Mouse (Mus musculus) left cerebral cortex, adult 18-20 months (tissue): ENCODE data around the gene Prkag2. TPM values are rescaled to one million over a fixed set of nuclear protein-coding genes. Genes with fewer than 3 reads are reported as not detected.

Experiments used
- DNase-seq, 2 experiments: peaks; one replicate each; pipeline ENCODE4 v3.0.0; 2021 to 2022; ENCODE audit warnings: low spot score in 2 of 2, mixed read lengths in 1 of 2
- total RNA-seq, 2 experiments: library from RNA; stranded (reverse); gene quantifications; 2 replicates each; pipeline ENCODE4 v1.2.3; 2021

The Prkag2 gene
- total RNA-seq, 2 experiments from 2014 or later, result 119 TPM

DNA sequence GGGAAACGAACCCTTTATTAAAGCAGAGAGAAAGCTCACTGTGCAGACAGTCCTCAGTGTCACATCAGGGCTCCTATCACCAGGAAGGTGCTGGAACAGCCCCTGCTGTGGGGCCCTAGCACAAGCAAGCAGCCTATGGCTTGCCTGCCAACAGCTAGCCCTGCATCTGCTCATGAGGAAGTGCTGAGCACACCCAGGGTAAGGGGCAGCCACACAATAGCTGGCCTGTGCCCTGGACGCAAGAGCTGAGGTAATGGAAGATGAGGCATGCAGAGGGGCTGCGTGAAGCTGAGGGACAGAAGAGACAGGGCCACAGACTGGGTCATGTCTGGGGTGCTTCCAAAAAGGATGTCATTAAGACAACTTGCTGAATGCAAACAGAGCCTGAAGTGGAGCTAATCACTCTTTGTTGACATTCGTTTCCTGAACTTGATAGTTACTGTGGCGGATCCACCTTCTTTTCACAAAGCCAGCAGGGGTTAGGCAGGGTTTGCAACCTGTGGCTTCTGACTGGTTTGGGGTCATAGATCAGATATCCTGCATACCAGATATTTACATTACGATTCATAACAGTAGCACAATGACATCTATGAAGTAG, 94.8 kb downstream of the Prkag2 start:
- no peak for DNase-seq

DNA sequence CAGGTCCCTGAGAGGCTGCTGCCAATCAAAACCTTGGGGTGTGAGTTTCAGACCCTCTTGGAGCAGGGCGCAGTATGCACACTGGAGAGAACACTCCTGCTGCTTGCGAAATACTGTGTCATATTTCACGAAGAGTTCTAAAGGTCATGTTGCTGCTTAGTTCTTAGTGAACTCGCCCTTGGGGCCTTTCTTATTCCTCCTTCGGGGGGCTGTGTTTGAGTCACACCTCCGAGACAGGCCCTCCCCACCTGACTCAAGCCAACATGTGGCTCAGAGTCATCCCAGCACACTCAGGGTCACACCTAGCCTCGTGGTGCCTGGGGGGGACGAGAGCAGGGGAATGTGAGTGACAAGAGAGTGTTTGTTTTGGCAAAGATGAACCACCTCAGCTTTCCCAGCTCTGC, 99.0 kb downstream of the Prkag2 start:
- DNase-seq, result no peak

DNA sequence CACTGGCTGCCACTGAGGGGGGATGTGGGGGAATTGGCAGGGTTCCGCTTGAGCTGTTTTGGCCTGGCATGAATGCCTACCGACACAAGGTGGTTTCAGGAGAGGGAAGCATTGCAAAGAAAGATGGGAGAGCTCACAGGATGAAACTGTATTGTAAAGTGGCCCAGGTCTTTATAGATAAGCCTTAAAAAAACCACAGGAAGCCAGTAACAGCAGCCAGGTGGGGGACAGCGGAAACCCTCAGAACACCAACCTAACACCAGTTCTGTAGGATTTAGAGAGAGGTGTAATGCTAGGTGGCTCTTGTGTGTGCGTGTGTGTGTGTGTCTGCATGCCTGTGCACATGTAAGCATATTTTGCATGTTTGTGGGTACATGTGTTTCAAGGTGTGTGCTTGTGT, 101.1 kb downstream of the Prkag2 start:
- no peak for DNase-seq

DNA sequence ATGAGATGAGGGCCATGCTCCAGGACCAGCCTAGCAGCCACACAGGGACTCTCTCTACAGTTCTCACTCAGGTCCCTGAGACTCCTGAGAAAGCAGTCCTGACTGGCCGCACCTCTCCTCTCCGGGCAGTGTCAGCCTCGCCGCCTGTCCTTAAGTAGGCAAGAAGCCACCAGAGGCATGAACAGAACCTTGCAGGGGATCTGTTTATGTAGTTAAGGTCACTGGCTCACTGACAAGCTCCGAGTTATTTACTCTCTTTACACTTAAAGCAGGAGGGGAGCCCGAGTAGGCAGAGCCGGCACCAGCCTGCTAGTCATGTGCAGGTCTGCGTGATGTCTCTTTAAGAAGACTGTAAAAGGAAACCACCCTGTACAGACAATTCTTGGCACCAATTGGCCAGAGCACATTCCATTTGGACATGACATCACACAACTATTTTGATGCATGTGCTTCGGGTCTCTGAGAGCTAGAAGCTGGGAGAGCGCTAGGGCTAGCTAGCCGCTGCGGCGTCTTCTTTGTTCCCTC, 104.8 kb downstream of the Prkag2 start:
- peak; percentile 60 to 69 for DNase-seq

DNA sequence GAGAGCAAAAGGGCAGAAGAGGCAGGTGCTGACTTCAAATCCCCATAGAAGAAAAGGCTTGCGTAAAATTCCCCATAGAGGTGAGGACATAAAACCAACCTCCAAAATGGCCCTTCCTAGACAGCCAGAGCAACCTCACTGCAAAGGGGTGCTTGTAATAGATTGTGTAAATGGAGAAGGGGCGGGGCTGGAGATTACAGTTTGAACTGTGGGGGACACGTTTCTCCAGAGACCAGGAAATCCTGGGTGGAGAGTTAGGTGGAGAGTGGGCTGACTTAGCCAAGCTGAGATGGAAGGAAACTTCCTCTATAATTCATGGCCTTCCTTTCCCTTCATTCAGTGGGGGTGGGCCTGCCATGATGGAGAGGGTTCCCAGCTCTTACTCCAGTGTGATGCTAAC, 107.3 kb downstream of the Prkag2 start:
- no peak for DNase-seq

DNA sequence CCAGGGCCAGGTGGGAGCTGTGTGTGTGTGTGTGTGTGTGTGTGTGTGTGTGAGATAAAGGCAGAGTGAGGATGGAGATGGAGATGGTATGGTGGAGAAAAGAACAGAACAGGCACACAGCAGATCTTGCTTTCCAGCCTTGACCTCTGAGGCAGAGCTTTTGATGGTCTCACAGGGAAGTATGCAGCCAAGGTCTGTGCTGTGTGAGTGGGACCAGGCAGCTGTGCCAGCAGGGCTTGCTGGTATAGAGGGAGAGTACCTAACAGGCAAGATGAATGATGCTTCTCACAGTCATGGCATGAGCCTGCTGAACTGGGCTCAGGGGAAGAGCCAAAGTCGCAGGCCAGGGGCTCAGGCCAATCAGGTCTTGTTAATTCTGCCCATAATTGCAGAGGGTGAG, 108.9 kb downstream of the Prkag2 start:
- no peak for DNase-seq

DNA sequence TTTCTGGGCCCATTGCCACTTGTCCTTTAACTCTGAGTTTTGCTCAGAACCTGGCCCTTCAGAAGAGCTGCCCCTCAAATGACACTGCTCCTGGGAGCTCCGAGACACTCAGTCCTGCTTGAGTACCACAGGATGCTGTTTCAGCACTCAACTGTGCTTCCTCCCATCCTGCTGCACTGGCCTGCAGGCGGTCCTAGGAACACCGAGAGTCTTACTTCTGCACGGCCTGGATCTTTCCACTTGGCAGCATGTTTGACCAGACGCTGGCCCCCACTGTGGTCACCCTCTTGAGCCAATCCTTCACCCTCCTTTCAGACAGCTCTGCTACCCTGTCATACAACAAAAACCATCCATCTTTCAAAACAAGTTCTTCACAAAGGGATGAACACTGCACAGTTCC, 110.0 kb downstream of the Prkag2 start:
- DNase-seq, result no peak

DNA sequence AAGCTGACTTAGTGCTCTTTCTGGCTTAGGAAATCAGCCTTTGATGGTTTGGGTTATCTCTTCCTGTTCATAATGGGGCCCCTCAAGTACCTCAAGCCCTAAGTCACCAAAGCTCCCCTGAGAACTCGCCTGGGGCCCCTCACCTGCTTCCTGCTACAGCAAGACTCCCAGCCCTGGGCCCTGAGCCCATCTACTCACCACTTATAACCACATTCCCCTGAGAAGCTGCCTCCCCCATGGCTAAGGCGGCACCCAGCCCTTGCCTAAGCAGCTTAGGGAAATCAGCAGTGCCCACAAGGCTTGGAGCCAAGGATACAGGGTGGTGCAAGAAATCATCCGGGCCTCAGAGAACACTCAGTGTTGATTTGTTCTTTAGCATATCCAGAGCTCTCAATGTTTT, 110.8 kb downstream of the Prkag2 start:
- peak; percentile 36 to 41 for DNase-seq

DNA sequence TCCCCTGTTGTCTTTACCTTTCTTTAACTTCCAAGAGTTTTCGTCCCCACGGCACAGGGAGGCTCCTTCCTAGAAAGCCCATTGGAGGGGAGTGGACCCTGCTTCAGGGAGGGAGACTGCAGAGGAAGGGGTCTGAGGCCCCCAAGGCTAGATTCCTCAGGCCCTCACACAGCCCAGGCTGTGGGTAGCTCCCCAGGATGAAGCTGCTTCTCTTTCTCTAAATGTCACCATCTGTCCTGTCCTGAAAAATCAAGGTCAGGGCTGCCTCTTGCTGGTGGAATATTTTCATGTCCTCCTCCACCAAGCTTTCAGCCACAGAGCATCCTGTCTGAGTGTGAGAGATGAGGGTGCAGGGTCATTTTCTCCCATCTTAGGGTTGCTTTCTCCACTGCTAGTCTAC, 113.5 kb downstream of the Prkag2 start:
- no peak for DNase-seq

DNA sequence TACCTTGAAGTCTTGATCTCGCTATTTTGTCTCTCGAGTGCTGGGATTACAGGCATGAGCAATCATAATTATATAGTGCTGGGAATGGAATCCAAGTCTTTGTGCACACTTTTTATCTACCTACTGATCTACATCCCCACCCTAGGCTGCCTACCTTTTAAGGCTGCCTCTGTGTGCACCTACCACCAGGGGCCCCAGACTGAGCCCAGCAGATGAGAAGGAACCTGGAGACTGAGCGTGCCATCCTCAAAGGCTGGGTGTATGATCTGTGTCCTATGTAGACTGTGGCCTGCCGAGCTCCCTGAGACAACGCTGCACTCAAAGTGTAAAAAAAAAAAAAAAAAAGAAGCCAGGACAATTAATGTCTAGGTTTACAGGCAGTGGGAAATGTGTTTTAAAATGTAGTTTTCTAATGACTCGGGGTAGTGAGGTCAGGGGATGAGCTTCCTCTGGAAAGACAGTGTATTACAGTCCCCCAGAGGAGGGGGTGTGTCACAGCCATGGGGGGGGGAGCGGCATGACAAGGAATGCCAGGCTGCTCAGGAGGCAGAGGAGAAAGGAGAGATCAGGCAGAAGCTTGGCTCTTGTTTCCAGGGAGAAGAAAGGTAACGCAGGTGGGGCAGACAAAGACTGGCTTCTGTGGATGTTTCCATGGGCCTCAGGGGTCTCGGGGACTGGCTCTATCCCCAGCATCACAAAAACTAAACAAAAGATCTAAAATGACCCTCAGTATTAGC, 114.1 kb downstream of the Prkag2 start:
- no peak for DNase-seq

DNA sequence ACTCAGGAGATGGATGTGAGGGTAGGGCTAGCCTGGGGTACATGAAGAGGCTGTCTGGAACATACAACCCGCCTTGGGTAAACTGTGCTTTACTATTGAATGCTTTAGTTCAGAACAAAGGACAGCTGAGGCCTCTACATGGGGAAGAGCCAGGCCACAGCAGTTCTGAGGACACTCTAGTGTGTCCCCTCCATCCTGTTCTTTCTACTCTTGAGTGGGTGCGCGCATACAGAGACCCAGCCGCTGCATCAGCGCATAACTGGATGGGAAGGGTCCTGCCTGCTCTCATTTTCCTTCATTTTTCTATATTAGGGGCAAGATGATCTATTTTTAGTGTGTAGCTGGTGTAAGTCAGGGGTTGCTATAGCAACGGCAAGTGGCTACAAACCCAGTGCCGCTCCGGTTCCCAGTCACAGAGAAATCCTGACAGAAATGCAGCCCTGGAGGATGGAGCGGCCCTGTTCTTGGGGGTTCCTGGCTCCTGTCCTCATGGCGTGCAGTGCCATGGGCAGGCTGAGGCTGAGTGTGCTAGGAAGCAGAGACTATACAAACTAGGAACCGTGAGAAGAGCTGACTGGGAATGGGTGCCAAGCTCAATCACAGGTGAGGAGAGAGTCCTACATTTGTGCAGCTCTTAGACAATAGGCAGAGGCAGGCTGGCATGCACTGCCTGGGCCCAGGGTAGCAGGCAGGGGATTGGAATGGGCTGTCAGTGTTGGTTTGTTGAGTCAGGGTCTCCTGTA, 114.8 kb downstream of the Prkag2 start:
- peak; percentile 57 to 71 for DNase-seq

DNA sequence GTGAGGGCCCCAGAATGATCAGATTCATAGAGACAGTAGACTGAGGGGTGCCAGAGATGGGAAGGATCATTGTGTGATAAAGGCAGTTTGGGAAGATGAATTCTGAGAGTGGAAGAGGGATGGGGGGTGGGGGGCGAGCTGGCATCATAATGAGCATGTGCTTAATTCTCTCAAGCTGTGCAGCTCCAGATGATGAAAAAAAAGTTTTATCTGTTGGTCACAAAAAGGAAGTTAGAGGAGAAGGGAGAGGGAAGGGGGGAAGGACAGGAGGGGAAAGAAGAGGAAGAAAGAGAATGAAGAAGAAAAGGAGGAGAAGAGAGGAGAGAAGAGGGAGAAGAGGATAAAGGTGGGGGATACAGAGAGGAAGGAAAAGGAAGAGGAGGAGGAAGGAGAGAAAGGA, 116.3 kb downstream of the Prkag2 start:
- no peak for DNase-seq

DNA sequence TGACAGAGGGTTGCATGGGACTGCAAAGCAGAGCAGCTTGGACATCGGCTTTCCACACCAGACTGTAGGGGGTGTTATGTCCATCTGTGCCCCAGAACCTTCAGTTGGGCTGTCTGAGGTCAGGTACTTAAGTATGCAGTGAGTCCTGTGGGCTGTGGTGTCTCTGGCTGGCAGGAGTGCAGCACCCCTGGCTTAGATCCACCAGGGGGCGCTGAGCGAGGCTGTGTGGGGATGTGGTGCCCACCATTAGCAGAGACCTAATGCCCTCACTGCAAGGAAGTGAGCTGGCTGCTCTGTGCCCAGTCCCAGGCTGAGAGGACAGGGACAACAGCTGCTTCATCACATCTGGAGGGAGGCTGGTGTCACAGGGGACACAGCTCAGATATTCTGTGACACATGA, 116.9 kb downstream of the Prkag2 start:
- DNase-seq, result peak; percentile 34 to 46

DNA sequence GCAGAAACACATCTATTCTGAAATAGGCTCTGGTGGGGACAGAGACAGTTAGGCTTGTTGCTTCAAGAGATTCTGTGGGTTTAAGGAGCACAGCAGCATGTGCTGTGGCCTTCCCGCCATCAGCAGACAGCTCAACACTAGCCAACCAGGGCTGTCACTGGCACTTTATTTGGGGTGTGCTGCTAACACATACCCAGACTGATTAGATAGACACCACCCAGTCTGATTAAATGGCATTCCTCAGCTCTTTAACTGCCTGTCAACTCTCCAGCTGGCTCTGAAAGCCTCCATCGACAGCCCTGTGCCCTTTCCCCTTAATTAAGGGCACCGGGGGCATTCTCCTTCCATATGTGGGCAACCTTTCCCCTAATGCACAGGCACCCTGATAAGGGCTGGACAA, 118.2 kb downstream of the Prkag2 start:
- DNase-seq, result no peak

DNA sequence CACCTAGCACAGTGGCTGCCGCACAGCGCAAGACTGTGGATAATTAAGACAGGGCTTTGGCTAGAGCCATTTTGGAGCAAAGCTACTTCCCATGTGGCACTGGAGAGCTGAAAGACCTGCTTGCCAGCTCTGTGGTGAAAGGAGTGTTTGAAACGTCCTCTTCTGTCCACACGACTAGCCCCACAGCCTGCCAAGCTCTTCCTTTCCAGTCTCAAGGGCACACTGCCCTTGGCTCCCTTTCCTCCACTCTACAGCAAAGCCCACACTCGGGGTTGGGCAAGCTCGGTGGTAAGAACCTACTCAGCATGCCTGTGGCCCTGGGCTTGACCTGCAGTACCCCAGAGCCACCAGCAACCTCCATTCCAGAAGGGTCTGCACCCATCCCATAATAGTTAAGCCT, 118.7 kb downstream of the Prkag2 start:
- no peak for DNase-seq

DNA sequence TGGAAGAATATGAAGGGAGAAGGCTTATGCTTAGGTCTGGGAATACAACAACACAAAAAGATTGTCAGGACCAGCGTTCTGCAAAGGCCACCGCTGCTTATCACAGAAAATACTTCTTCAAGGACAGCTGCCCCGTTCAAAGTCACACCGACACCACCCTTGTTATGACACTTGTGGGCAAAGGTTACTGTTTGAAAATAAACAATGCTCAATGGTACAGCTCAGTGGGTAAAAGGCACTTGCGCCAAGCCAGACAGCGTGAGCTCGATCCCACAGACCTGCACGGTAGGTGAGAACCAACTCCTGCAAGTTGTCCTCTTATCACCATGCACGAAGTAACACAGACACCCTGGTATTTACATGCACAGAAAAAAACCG, 120.5 kb downstream of the Prkag2 start:
- no peak for DNase-seq

DNA sequence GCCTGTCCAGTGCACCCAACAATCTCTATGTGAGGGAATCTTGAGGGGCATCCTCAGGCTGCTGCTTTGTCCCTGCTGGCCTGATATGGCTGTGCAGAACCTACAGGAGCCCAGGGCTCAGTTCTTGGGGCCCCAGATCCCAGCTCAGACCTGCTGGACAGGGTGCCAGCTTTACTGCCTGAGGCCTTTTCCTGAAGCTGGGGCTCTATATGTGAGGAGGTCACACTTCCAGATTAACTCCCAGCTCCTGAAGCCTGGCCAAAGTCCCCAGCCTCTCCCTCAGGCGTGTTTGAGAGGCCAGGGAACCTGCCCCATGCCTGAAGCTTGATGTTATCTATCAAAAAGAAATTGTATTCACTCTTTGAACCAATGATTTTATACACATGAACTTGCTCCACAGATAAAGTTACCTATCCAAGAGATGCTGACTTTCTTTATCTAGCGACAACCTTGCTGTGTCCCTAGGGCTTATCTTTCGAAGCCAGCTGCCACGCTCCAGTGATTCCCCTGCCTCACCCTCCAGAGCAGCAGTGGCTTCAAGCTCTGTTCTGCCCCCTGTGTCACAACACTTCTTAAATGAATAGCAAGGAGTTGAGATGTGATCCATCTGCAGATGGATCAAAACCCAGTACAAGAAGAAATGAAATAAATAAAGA, 121.0 kb downstream of the Prkag2 start:
- DNase-seq, result no peak

DNA sequence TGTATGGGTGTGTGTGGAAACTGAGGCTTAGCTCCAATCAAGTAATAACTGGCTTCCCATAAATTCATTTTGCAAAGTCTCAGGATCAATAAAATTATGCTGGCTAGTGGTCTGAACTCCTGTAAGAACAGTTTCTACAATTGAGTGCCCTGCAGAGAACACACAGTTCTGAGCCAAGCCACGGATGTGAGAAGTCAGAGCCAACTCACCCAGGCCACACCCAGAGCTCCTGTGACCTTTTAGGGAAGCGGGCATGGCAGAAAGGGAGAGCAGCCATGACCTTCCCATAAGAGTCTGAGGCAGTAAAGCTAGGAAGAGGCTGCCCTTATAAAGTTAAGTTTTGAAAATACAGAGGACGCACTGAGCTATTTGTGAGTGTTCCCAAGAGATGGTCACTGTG, 123.5 kb downstream of the Prkag2 start:
- DNase-seq, result no peak

DNA sequence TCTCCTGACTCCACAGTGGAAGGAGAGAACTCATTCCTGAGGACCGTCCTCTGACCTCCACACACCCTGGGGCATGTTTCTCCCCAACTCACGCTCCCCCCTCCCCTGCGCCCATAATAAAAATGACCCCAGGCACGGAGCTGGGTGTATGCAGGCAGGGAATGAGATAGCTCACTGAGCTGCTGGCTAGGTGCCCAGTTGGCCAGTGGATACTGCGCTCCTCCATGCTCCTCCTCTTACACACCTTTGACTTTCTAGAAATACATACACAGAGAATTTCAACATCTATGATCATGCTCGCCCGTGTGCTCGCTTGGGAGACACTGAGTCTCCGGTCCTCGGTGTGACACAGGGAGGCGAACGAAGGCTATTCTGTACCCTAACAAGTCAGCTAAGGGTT, 124.2 kb downstream of the Prkag2 start:
- DNase-seq, result no peak

DNA sequence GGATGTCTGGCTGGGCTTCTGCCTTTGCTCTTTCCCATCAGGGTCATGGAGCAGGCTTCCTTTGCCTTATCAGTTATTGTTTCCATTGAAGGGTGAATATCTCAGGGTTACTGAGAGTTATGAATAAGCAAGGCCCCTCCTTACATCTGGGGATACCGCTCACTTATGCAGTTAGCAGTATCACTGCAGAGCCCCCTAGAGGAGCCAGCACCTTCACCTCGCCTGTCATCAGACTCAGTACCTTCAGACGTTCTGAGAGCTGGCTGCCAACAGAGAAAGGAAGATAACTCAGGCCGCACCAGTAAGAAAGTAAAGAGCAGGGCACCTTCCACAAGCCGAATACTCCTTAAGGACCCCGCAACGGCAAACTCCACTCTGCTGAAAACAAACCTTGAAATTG, 125.3 kb downstream of the Prkag2 start:
- no peak for DNase-seq

DNA sequence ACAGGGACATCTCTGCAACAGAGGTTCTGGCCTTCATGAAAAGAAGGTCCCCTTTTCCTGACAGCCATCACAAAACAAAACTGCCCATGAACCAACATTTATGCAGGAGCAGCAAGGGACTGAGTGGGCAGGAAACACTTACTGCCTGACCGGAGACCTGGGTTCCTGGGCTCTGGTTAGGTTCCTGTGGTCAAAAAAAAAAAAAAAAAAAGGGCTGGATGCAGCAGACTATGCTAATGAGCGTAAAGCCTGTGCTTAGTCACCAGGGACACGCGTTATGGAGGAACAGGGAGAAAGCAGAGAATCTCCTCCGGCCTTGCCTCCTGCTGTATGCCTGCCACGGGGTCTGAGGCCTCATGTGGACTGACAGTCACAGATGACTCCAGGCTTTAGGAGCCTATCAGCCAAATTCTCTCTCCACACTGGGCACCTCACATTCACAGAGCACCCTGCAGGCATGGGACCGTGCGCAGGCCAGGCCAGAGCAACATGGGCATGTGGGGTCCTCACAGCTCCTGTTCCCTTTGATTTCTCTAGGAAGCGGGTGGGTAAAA, 126.7 kb downstream of the Prkag2 start:
- DNase-seq, result no peak
